Mouse (Mus musculus) kidney, adult 2 months (tissue): Measurements from ENCODE around the gene Pld2.

Experiments
- CTCF ChIP-seq: fragments of 200-500 bp; conservative IDR thresholded peaks from 2 replicates; pipeline ENCODE4 v1.5.1; 2011; ENCODE audit warnings: low read depth, mild to moderate bottlenecking, control low read depth, low read length, moderate library complexity, mixed read lengths; ENCODE audit not compliant: insufficient read depth, insufficient read length
- POLR2A ChIP-seq: fragments of 200-500 bp; IDR thresholded peaks from one replicate; pipeline ENCODE4 v1.6.1; 2011; ENCODE audit warnings: low read depth, low read length, control low read depth

DNA sequence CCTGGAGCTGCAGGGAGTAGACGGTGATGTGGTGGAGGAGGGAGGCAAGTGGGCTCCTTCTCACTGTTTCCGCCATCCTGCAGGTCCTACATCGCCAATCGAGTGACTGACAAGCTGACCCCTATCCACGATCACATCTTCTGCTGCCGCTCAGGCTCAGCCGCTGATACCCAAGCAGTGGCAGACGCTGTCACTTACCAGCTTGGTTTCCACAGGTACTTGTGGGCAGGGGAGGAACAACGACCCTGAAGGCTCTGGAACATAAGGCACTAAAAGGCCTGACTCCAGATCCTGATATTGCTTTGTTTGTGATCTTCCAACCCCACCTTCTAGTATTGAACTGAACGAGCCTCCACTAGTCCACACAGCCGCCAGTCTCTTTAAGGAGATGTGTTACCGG, 13.7 kb upstream of the Pld2 start:
- TF ChIP-seq POLR2A (no peak), CTCF (no peak)
